Mouse (Mus musculus): ENCODE measurements at regions not wholly inside any gene's neighbourhood (a gene's known extent, or its start where the extent isn't known, plus 50 kb on each side); places are given as distances from the start of the nearest gene placed in this dataset.
"Not testable (repeated sequence)": the region's sequence is repeated elsewhere in the genome, so short reads cannot be mapped to it uniquely, and the experiment has no call there.

GRCm38 (mm10) chr12:15122586-15123212 lies 694.0 kb downstream of the Trib2 start:
- DNase-seq (ENCODE audit: low read depth, low spot score) = no peak

GRCm38 (mm10) chr12:15115556-15115955 lies 701.2 kb downstream of the Trib2 start:
- no peak for DNase-seq (ENCODE audit: low read depth, low spot score)

- DNase-seq (ENCODE audit: low read depth, low spot score) = no peak
Observed at GRCm38 (mm10) chr12:15114793-15115192, 701.9 kb downstream of the Trib2 start.

- no peak for DNase-seq (ENCODE audit: low read depth, low spot score)
Observed at GRCm38 (mm10) chr12:15111049-15111448, 705.7 kb downstream of the Trib2 start.

GRCm38 (mm10) chr12:15104876-15105275 lies 711.8 kb downstream of the Trib2 start:
- no peak for DNase-seq (ENCODE audit: low read depth, low spot score)

- DNase-seq (ENCODE audit: low read depth, low spot score) = no peak
Observed at GRCm38 (mm10) chr12:15078615-15079014, 738.1 kb downstream of the Trib2 start.

- no peak for DNase-seq (ENCODE audit: low read depth, low spot score)
Observed at GRCm38 (mm10) chr12:15064351-15064750, 752.4 kb downstream of the Trib2 start.

- DNase-seq (ENCODE audit: low read depth, low spot score) = no peak
Observed at GRCm38 (mm10) chr12:15051387-15051786, 765.3 kb downstream of the Trib2 start.

- DNase-seq (ENCODE audit: low read depth, low spot score) = no peak
Observed at GRCm38 (mm10) chr12:15043264-15043663, 773.5 kb downstream of the Trib2 start.

- no peak for DNase-seq (ENCODE audit: low read depth, low spot score)
Observed at GRCm38 (mm10) chr12:15011091-15011490, 805.6 kb downstream of the Trib2 start.

GRCm38 (mm10) chr12:15002401-15002800 lies 814.3 kb downstream of the Trib2 start:
- not testable (repeated sequence) for DNase-seq (ENCODE audit: low read depth, low spot score)
